Mouse (Mus musculus): ENCODE measurements around the gene Fam117a.

DNA sequence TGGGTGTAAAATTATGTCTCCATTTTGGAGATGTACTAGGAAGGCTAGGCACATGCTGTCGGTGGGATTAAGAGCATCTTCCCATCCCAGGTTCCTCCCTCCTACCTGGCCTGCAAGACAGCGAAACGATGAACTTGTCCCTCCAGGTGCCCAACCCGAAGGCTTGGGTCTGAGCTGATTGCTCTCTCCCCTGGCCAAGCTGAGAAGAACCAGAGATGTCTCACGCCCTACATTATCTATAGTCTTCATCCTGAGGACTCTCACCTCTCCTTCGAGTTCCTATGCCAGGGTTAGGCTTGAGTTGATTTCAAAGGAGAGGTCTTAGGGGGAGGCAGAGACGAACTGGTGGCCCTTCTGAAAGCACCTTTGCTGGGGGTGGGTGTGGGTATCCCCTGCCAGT, 19.2 kb downstream of the Fam117a start:
- TF ChIP-seq POLR2A (IDR thresholded peaks at IDR 0.05; ENCODE audit: borderline replicate concordance, insufficient read depth, low read length) (no peak), CTCF (IDR thresholded peaks at IDR 0.05; ENCODE audit: borderline replicate concordance, insufficient read depth, low read depth, low read length) (no peak)

Measured in cerebellum, adult 2 months (tissue).